Mouse (Mus musculus): ENCODE data around the gene Lactbl1. TPM values are rescaled to one million over a fixed set of nuclear protein-coding genes. Genes with fewer than 3 reads are reported as not detected.
A peak's percentile ranks its signal among the peaks of the same experiment; 100 is the strongest.

Lactbl1 gene
- total RNA-seq, 2 experiments from 2014 or later: 0.15 to 0.20 TPM

DNA sequence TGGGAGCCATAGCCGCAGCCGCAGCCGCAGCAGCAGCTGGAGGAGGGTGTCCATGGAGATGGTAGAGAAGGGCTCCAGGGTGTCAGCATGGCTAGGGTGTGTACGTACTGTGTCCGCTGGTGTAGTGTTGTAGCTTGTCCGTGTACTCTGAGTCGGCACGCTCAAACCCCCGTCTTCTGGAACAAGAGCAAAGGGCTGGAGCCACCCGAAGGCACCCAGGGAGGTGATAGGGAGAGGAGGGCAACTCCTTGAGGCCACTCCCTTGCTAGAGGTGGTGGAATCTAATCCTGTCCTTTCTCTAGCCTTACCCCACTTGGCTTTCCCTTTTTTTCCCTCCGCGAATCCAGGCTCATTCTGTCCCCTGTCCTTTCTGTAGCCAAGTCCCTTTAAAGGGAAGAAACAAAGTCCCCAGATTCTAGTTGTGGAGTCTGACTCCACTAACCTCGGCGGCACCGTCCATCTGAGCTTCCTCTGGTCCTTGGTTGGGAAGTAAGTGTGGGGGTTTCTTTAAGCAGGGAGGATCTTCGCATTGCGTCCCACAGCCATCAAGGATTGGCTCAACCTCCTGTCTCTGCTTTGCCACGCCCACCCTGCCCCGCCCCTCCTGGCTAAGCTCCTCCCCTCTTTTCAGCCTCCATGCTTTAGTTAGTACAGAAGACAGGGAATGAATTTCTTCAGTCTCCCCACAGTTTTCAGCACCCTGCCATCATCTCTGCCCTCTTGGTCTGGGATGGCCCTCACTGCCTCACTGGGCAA, 50.1 kb downstream of the Lactbl1 start:
- no peak for DNase-seq (ENCODE audit: low spot score in 2 of 2)
- Histone ChIP-seq H3K4me3 (no peak overlapping the region), H3K27ac (no peak overlapping the region)
- TF ChIP-seq CTCF (conservative IDR thresholded peaks at IDR 0.05): no peak

DNA sequence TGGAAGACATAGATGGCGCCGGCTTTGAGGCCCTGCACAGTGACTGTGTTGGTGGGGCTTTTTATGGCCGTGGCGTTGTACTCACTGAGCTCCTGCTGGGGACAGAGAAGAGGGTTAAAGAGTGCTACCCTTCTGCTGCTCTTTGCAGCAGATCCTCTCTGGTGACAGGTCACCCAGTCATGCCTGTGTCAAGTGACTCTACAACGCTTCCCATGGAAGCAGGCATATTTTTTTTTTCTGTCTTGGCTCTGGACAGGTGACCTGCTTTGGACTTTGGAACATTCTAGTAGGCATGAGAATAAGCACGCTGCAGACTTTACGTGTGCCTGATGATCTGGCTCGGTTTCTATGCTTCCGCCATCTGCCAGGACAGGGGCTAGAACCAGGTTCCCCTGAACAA, 53.0 kb downstream of the Lactbl1 start:
- no peak for DNase-seq (ENCODE audit: low spot score in 2 of 2)
- no peak overlapping the region for H3K4me3 ChIP-seq
- TF ChIP-seq CTCF (conservative IDR thresholded peaks at IDR 0.05): no peak
- H3K27ac ChIP-seq: no peak overlapping the region

DNA sequence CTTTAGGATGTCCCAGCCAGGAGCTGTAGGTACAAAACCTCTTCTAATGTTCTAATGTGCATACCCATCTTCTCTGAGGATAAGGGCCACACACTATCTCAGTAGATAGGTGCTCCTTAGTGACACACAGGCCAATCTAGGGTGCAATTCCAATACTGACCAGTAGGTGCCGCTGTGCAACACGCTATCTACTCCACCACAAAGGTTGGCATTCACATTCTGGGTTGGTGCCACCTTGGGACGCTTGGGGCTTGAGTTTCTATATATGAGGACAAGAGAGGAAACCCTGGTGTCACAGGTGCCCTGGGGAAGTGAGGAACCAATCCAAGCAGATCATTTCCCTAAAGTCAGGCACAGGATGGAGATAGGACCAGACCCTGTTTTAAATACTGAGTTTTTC, 56.1 kb downstream of the Lactbl1 start:
- H3K27ac ChIP-seq: no peak overlapping the region
- no peak overlapping the region for H3K4me3 ChIP-seq
- peak; percentile 79 to 93 for DNase-seq (ENCODE audit: low spot score in 2 of 2)
- peak; percentile 95 for TF ChIP-seq CTCF (conservative IDR thresholded peaks at IDR 0.05)

DNA sequence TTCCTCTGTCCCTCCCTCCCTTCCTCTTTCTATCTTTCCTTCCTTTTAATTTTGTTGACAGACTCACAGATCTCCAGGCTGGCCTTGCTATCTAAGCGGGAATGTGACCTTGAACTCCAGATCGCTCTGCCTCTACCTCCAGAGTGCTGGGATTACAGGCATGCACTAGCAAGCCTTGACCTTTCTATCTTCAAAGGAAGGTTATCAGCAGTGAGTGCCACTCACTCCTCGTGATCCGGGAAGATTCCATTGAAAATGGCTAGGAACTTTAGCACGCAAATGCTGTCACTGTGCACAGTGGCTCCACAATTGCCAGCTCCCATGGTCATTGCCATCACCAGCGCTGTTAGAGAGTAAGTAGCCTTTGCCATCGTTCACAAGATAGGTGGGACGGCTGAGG, 56.8 kb downstream of the Lactbl1 start:
- no peak for TF ChIP-seq CTCF (conservative IDR thresholded peaks at IDR 0.05)
- Histone ChIP-seq H3K4me3 (no peak overlapping the region), H3K27ac (no peak overlapping the region)
- DNase-seq (ENCODE audit: low spot score in 2 of 2): no peak

DNA sequence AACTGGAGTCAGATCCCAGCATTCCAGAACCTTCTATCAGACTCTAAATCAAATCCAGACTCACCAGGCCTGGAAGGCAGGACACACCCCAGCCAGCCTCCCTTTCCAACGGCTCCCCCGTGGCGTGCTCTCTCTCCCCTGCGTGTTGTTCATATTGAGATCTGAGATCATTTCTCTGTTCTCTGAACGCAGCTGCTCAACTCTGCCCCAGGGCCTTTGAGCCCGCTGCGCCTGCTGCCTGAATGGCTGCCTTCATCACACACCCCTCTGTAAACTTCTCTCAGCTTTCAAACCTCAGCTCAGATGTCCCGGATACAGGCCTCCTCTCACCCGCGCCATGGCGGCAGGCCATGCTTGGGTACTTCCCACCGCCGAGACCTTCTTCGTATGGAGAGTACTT, 58.2 kb downstream of the Lactbl1 start:
- Histone ChIP-seq H3K27ac (no peak overlapping the region), H3K4me3 (no peak overlapping the region)
- DNase-seq (ENCODE audit: low spot score in 2 of 2): no peak
- no peak for TF ChIP-seq CTCF (conservative IDR thresholded peaks at IDR 0.05)

DNA sequence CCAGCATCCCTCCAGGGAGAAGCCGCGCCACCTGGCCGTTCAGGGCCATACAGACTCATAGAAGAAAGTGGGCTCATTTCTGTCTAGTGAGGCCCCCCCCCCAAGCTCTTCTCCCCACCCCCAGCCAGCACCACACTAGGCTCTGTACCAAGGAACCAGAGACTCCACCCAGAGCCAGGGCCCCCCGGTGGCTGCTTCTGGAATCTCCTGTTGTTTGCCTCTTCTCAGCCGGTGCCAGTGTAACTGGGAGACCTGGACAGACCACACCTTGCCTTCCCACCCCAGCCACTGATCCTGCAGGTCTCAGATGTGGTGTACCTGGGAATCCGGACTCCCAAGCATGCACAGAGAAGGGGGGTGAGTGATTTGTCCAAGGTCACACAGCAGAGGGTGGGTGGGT, 62.1 kb downstream of the Lactbl1 start:
- no peak overlapping the region for H3K4me3 ChIP-seq
- DNase-seq (ENCODE audit: low spot score in 2 of 2): no peak
- peak; percentile 54 for TF ChIP-seq CTCF (conservative IDR thresholded peaks at IDR 0.05)
- no peak overlapping the region for H3K27ac ChIP-seq

DNA sequence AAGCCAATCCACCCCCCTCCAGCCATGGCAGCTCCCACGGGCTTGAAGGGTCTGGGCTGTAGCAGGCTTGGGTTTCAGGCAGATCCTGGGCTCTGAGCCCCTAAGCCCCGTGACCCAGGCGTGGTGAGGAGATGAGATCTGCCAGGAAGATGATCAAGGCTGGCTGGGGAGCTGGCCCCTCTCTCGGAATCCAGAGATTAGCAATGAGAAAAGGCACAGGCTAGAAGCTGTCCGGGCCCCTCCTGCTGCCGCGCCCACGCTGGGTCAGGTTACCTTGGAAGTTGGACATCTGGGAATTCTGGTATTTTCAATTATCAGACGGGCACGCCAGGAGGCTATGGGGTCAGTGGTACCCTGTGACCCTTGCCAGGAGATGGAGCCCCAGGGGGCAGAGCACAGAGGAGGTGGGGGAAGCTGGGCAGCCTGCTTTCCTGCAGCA, 63.0 kb downstream of the Lactbl1 start:
- H3K4me3 ChIP-seq: no peak overlapping the region
- no peak for TF ChIP-seq CTCF (conservative IDR thresholded peaks at IDR 0.05)
- no peak for DNase-seq (ENCODE audit: low spot score in 2 of 2)
- H3K27ac ChIP-seq: no peak overlapping the region

DNA sequence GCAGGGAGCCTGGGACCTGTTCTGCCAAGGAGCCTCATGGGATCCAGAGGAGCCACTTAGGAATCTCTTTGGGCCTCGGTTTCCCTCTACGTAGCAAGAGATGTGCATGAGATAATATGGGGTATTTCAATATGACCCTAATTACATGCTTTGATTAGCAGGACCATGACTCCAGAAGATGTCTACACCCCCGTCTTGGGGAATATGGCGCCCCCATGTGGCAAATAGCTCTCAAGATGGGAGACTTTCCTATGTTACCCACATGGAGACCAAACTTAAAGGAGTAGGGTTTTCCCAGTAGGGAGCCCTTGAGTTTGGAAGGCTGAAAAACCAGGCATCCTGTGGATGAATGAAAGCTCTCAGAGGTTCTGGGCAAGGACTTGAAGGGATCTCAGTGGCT, 65.7 kb downstream of the Lactbl1 start:
- no peak for DNase-seq (ENCODE audit: low spot score in 2 of 2)
- TF ChIP-seq CTCF (conservative IDR thresholded peaks at IDR 0.05): peak; percentile 50
- H3K27ac ChIP-seq: no peak overlapping the region
- no peak overlapping the region for H3K4me3 ChIP-seq

Small RNA genes within 50 kb of the gene (microRNA-seq; reads per million reads assigned to microRNA genes)
- 0 reads per million in 2 experiments for gene Gm22180

Other genes with a start within 250 kb of the Lactbl1 start
- under 1 TPM; 0.39 to 0.41 TPM for gene Htr1d, start 199.1 kb upstream of the Lactbl1 start, total RNA-seq (2021)
- gene 6030445D17Rik, start 160.4 kb upstream of the Lactbl1 start, total RNA-seq (2021): 1 to 10 TPM in 1 of 2 experiments, under 1 TPM in 1; 0.66 to 1.1 TPM
- 10 to 100 TPM; 80.6 to 95.8 TPM for gene Luzp1, start 152.9 kb upstream of the Lactbl1 start, total RNA-seq (2021)
- 10 to 100 TPM; 89.0 to 91.6 TPM for gene Kdm1a, start 19.9 kb upstream of the Lactbl1 start, total RNA-seq (2021)
- not detected for gene Tex46, start 12.2 kb upstream of the Lactbl1 start, total RNA-seq (2021)
- 10 to 100 TPM; 21.8 to 22.1 TPM for gene Ephb2, start 213.4 kb downstream of the Lactbl1 start, total RNA-seq (2021)

Measured in layer of hippocampus, adult 2 months (tissue).